Mouse (Mus musculus) lung, postnatal 10 days (tissue): ENCODE measurements at regions not wholly inside any gene's neighbourhood (a gene's known extent, or its start where the extent isn't known, plus 50 kb on each side); places are given as distances from the start of the nearest gene placed in this dataset.

Experiments used
- DNase-seq: peaks from one replicate; pipeline ENCODE4 v3.0.0; 2021

- DNase-seq = no peak
These were observed 69.5 kb downstream of the Aldh8a1 start for GRCm38 (mm10) chr10:21446641-21447040.

- no peak for DNase-seq
These were observed 71.0 kb downstream of the Aldh8a1 start for GRCm38 (mm10) chr10:21448132-21448531.

DNA sequence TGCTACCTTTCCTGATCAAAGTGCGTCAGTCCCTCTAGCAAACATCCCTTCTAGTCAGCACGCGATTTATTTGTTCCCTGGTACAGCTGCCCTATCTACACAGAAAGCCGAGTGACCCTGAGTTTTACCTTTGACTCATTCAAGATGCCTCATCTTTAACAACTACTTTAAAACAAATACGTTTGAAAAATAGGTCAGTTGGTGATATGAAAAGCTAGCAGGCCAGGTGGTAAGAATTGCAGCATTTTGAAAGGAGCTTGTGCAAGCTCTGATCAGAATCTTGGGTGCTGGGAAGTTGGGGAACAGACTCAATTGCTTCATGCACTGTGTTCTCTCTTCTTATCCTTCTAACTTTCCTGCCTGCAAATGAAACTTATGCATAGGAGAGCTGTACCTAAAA lies 71.9 kb downstream of the Aldh8a1 start:
- no peak for DNase-seq

DNA sequence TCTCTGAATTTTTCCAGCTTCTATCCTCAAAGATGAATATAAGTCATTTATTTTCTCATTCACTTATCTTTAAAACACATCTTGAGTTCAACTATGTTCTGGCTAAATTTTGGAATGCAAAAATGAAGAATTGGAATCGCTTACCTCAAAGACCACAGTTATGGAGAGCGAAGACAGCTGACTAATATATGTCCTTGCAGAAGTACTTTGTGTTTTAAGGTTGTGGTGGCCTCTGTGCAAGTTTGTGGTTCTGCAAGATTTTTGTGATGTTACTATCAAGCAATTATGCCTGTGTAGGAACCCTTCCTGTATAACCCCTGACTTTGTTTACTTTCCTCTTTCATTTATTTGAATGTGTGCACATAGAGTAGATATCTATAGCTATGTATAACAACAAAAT lies 75.5 kb downstream of the Aldh8a1 start:
- DNase-seq = no peak

DNA sequence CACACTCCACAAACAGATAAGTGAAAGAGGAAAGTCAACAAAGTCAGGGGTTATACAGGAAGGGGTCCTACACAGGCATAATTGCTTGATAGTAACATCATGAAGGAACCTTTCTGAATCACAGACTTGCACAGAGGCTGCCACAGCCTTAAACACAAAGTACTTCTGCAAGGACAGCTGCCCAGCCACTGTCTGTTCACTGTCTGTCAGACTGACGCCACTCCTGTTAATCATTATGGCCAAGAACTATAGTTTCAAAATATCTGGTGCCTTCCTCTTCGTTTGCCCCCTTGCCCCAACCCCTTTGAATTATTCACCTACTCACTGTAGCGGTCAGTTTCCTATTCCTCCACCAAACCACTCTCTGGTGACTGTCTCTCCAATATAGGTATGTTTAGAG lies 76.4 kb downstream of the Aldh8a1 start:
- DNase-seq = no peak

DNA sequence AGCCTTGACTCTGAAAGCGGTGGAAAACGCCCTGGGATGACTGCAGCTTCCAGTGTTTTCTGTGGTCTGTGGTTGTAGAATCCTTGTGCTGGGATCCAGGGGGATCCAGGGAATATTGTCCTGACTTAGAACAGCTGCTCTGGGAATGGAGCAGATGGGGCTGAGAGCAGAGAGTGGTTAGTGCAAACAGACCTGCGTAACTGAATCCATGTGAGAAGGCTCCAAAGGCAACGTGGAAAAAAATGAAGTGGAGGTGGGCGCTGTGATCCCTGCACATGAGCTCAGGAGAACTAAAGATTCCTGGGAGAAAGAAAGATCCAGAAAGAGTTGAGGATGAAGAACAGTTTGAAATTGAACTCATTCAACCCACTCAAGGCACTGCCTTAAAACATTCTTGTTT lies 77.1 kb downstream of the Aldh8a1 start:
- DNase-seq = no peak

GRCm38 (mm10) chr10:21454757-21455156 lies 77.7 kb downstream of the Aldh8a1 start:
- DNase-seq = no peak

DNA sequence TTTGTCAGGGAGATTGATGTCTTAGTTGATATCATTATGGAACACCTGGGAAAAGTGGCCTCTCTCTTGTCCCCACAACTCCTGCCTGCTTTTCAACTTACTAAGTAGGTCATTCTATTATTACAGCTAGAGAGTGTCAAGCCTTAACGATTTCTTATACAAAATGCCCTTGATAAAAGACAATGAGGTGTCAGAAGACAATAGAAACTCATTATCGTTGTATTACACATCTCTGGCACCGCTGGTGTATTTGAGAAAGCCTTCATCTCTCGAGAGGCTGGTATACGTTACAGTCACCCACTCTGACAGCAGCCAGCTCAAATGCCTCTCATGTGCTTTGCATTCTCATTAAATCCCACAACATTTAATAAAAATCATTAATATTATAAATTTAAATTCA lies 78.8 kb downstream of the Aldh8a1 start:
- DNase-seq = peak; percentile 14

DNA sequence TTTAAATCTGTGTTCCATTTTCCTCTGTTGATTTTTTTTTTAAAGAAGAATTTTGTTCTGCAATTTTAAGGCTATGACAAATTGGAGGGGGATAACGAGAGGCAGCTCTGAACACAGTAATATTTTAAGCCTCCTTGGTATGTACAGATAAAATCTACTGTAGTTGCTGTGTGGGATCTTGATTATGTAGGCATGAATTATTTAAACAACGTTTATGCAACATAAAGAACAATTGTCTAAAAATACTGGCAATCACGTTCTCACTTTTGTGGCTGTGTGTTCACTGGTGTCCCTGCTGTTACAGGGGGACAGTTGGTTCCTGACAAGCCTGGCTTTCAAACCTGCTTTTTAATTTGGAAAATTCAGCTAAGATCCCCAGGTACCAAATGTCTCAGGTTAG lies 79.3 kb downstream of the Aldh8a1 start:
- DNase-seq = no peak

DNA sequence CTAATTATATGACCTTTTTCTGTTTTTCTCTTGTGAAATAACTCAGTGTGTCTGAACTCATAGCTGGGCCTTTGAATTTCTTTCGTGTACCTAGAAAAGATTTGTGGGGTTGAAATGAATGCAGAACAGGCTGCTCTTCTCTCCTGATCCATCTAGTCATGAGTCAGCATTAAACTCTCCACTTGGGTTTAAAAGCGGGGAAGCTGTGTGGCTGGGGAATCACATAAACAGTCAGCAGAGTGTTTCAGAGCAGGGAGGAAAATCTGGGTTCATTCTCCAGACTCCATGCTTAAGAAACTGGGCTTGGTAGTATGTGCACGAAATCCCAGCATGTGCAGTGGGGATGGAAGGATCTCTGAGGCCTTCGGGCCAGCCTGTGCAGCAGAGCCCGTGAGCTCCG lies 79.9 kb downstream of the Aldh8a1 start:
- no peak for DNase-seq

DNA sequence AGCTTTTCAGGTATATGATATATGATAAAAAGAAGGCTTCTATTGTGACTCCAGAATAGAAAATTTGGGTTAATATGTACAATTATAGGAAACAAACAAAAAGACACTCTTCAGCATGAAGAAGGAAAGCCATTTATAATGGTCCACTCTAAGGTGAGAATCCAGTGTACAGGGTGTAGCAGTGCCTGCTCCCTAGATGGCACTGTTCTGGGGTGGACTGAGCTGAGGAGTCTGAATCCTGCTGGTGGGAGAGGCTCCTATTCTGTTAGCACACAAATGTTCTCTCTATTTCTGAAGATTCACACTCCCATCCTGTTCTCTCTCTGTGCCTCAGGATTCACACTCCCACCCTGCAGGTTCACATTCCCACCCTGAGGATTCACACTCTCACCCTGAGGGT lies 81.5 kb downstream of the Aldh8a1 start:
- DNase-seq = no peak

DNA sequence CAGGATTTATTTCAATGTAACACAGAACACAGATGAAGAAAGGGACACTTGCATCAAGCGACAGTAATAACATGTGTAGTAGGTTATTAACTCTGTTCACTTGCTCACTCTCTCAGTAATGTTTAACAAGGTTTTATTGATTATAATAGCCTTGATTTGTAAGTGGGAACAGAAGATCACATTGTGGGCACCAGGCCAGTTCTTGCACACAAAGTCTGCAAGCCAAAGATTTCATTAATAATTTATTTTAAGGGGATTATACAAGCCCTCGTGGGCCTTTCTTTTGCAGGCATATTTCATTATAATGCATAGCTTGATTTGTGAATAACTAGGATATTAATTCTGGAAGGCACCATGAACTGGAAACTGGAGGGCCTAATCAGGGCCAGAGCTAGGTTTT lies 83.0 kb downstream of the Aldh8a1 start:
- DNase-seq = no peak

DNA sequence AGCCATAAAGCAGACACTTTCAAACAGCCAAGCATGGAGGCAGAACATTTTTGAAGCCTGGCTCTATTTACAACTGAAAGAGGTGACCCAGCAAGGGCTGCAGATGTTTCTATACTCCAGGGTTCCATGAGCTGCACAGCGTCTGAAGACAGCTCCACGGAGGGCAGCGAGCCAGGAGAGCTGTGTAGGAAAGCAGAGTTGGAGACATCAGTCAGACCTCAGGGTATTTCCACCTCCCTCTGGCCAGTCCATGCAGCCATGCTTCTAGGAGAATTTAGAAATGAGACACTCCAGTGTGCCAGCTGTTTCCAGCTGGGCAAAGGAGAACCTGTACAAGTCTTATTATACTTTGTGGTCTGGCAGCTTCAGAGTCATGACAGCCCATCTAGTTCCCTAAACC lies 85.8 kb downstream of the Aldh8a1 start:
- DNase-seq = peak; percentile 60

GRCm38 (mm10) chr10:21465362-21465761 lies 88.3 kb downstream of the Aldh8a1 start:
- DNase-seq = peak; percentile 93

DNA sequence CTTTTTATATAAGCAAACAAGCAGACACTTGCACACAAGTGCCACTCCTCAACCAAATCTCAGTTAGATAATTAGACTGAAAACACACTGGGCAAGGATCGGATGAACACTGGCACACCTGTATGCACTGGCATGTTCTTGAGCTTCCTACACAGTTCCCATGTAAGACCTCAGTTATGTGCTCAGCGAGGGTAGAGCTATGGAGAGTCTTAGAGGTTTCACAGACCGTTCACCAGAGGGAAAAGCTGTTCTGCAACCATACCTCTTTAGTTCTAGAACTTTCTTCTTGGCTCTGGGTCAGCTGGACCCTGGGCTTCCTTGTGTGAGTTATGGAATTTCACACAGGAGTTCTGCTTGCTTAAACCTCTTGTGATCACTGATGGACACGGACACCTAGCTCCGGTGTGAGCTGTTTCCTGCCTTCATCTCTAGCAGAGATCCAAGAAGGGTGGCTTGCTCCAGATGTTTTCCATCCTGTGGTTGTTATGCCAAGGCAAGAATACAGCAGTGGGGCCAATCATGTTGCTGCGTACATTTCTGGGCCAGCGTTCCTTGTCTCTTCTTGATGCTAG lies 88.8 kb downstream of the Aldh8a1 start:
- DNase-seq = peak; percentile 13

- DNase-seq = no peak
These were observed 90.5 kb downstream of the Aldh8a1 start for GRCm38 (mm10) chr10:21467425-21468085.

- no peak for DNase-seq
These were observed 91.3 kb downstream of the Aldh8a1 start for GRCm38 (mm10) chr10:21468421-21468820.

DNA sequence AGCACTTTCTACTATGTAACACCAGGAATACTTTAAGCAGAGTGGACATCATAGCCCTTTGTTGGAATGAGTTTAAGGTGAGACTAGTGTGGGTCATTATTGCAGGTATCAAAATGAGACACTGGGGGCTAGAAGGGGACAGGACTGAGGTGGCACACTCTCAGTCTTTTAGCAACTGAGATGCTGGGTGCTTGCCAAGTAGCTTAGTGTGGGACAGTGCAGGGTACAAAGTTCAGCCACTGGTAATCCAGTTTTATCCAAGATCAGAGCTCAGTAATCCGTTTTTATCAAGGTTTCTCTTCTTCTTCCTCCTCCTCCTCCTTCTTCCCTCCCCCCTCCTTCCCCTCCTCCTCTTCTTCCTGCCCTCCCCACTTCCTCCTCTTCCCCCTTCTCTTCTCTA lies 92.9 kb downstream of the Aldh8a1 start:
- no peak for DNase-seq

- DNase-seq = no peak
These were observed 93.5 kb downstream of the Aldh8a1 start for GRCm38 (mm10) chr10:21470589-21470988.

GRCm38 (mm10) chr10:21474242-21474641 lies 97.2 kb downstream of the Aldh8a1 start:
- DNase-seq = no peak

DNA sequence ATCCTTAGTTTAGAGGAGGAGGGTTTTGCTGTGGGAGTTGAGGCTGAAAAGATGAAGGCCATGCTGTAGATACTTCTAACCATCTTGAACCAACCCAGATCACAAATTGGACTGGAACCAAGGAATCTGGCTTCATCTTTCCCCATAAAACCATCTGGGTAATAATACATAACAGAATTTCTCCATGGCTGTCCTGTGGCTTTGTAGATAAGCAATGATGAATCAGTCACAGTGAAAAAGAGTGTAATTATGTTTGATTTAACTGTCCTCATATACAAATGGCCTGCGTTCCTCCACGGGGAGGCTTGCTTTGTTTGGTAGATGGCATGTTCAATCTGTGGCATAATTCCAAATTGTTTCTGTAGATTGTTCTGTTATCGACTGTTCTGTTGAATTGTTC lies 100.9 kb downstream of the Aldh8a1 start:
- no peak for DNase-seq

DNA sequence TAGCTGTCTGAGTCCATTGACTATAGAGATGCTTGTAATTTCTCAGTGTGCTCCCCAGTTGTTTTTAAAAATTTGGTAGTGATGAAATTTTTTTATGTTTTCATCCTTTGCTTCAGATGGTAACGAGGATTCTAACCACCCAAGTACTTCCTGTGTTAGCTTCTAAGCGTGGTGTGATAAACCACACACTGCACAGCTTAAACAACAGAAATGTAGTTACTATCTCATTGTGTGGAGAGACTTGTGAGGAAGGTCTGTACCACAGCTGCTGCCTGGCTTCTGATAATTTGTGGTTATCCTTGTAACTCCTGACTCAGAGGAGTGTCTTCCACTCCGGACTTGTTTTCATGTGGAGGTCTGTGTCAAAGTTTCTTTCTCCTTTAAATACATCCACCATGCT lies 102.3 kb downstream of the Aldh8a1 start:
- no peak for DNase-seq

DNA sequence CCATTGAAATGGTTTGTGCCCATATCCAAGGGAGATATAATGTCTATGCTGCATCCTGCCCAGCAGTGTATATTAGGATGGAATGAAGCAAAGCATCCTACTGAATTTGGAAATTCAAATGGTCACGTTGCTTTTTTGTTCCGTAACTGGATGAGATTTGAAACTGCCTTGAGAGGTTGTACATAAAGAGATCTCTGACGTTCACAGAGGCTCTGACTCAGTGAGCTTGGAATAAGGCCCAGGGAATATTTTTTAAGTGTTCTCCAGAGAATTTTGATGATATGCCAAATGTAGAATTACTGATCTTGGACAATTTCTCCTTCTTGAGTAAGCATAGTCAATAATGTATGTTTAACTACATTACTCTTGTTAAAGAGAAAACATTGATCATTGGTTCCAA lies 104.2 kb downstream of the Aldh8a1 start:
- no peak for DNase-seq

DNA sequence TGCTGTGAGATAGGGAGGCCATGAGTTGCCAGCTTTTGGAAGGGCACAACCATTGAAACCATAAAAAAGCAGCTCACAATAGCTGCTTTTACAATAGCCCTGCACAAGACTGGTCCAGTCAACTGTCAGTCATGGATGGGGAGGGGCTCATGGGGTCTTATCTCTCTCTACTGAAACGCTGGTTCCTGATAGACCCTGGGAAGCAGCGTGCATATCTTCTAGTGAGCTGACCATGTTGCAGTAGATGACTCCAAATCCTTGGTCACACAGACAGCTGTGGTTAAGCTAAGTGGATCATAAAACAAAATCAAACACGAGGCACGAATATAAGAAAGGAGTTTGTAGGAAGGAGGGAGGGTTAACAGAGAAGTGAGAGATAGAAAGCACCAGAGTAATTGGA lies 105.0 kb downstream of the Aldh8a1 start:
- DNase-seq = no peak

- DNase-seq = no peak
These were observed 105.6 kb downstream of the Aldh8a1 start for GRCm38 (mm10) chr10:21482659-21483058.
